Mouse (Mus musculus) limb, embryonic 14.5 days (tissue): Measurements from ENCODE around the gene Trim40. TPM values are rescaled to one million over a fixed set of nuclear protein-coding genes. Genes with fewer than 3 reads are reported as not detected.

Source experiments
- ATAC-seq: fragments of 200-750 bp; cut with Nextera tagmentation; 2 replicates; pipeline ENCODE4 v1.8.0; 2017; ENCODE audit warnings: low read depth, moderate number of reproducible peaks, moderate TSS enrichment; ENCODE audit not compliant: low FRiP score
- DNase-seq: peaks from one replicate; pipeline ENCODE4 v3.0.0-alpha.2; 2015; ENCODE audit warnings: low spot score
- H3K27ac ChIP-seq: fragments of 300-500 bp; sonication (generic); replicated peaks from 2 replicates; pipeline ENCODE4 v1.5.1; 2014; ENCODE audit warnings: low read depth, mild to moderate bottlenecking, low read length, moderate library complexity, mixed read lengths
- H3K27me3 ChIP-seq: fragments of 300-500 bp; sonication (generic); 2 replicates; pipeline ENCODE4 v1.6.1; 2014; ENCODE audit warnings: low read length, mixed read lengths; ENCODE audit not compliant: control insufficient read depth, insufficient read depth
- H3K36me3 ChIP-seq: fragments of 300-500 bp; sonication (generic); 2 replicates; pipeline ENCODE4 v1.6.1; 2014; ENCODE audit warnings: mild to moderate bottlenecking, low read length, moderate library complexity, mixed read lengths; ENCODE audit not compliant: control insufficient read depth, insufficient read depth
- H3K4me1 ChIP-seq: fragments of 300-500 bp; sonication (generic); 2 replicates; pipeline ENCODE4 v1.6.1; 2014; ENCODE audit warnings: antibody characterized with exemption, low read length, mixed read lengths; ENCODE audit not compliant: control insufficient read depth, insufficient read depth
- H3K4me2 ChIP-seq: fragments of 300-500 bp; sonication (generic); replicated peaks from 2 replicates; pipeline ENCODE4 v1.6.1; 2014; ENCODE audit warnings: low read depth, mild to moderate bottlenecking, low read length, moderate library complexity; ENCODE audit not compliant: severe bottlenecking
- H3K4me3 ChIP-seq: fragments of 300-500 bp; sonication (generic); replicated peaks from 2 replicates; pipeline ENCODE4 v1.5.1; 2014; ENCODE audit warnings: low read length
- H3K9ac ChIP-seq: fragments of 300-500 bp; sonication (generic); 2 replicates; pipeline ENCODE4 v1.6.1; 2014; ENCODE audit warnings: mild to moderate bottlenecking, low read depth, low read length, moderate library complexity; ENCODE audit not compliant: severe bottlenecking
- H3K9me3 ChIP-seq: fragments of 300-500 bp; sonication (generic); 2 replicates; pipeline ENCODE4 v1.6.1; 2016; ENCODE audit warnings: low read length; ENCODE audit not compliant: control insufficient read depth
- POLR2A ChIP-seq: fragments of 200-500 bp; IDR thresholded peaks from 2 replicates; pipeline ENCODE4 v1.8.0; 2012; ENCODE audit warnings: inconsistent platforms, mild to moderate bottlenecking, moderate library complexity, borderline replicate concordance; ENCODE audit not compliant: insufficient read depth, insufficient read length; ENCODE audit errors: extremely low read depth
- WGBS: fragments of 180-500 bp; shearing (Covaris S2); extraction: QIAGEN DNeasy Blood & Tissue Kit; methylation state at CpG from one replicate; pipeline ENCODE4 v1.1.7; 2014; 5-methylcytosine and 5-hydroxymethylcytosine counted together
- polyA plus RNA-seq, 2 experiments: library from polyadenylated mRNA; depleted of rRNA in 1 of 2; stranded (reverse) in 1 of 2; unstranded in 1 of 2; fragments of >200 nt; fragmentation: Nextera tagmentation in 1 of 2; extraction: Ambion mirVana in 1 of 2; gene quantifications; 2 replicates each; pipeline versions ENCODE4 v1.2.1 to v1.2.3; 2012 to 2014

The Trim40 gene
- polyA plus RNA-seq, 2 experiments: not detected

GRCm38 (mm10) chr17:36900691-36901090, 10.8 kb upstream of the Trim40 start:
- Histone ChIP-seq H3K4me1 (no peaks in the 10 kb centered on the region), H3K4me2 (no peak overlapping the region), H3K9me3 (no peaks in the 10 kb centered on the region), H3K27me3 (no peaks in the 10 kb centered on the region), H3K27ac (no peak overlapping the region), H3K4me3 (no peak overlapping the region), H3K9ac (no peak overlapping the region), H3K36me3 (no peaks in the 10 kb centered on the region)
- 27% methylated on average over 1 of the region's 1 CpGs for WGBS
- TF ChIP-seq POLR2A: no peak
- DNase-seq: no peak
- ATAC-seq: no peak

- WGBS: 80% methylated on average over 5 of the region's 5 CpGs
- Histone ChIP-seq H3K4me1 (no peaks in the 10 kb centered on the region), H3K9me3 (no peaks in the 10 kb centered on the region), H3K4me2 (no peak overlapping the region), H3K9ac (no peak overlapping the region), H3K36me3 (no peaks in the 10 kb centered on the region), H3K27ac (no peak overlapping the region), H3K27me3 (no peaks in the 10 kb centered on the region), H3K4me3 (no peak overlapping the region)
- ATAC-seq (no peak), DNase-seq (no peak)
- no peak for TF ChIP-seq POLR2A
Observed at GRCm38 (mm10) chr17:36900001-36900400, 10.1 kb upstream of the Trim40 start.

GRCm38 (mm10) chr17:36899376-36899775, 9.5 kb upstream of the Trim40 start:
- 85% methylated on average over 4 of the region's 4 CpGs for WGBS
- no peak for ATAC-seq
- no peaks in the 10 kb centered on the region for H3K4me1 ChIP-seq

GRCm38 (mm10) chr17:36897552-36898205, 7.8 kb upstream of the Trim40 start, which contains the start of gene Trim31:
Trim31 (plus strand) TSS chr17:36898118.
- Histone ChIP-seq H3K4me3 (no peak within 1 kb of the TSS), H3K4me2 (no peak within 1 kb of the TSS), H3K27me3 (no peaks in the 10 kb centered on the region), H3K27ac (no peak within 1 kb of the TSS), H3K36me3 (no peaks in the 10 kb centered on the region), H3K9ac (no peak within 1 kb of the TSS), H3K4me1 (no peaks in the 10 kb centered on the region), H3K9me3 (no peaks in the 10 kb centered on the region)
- no peak for TF ChIP-seq POLR2A
- DNase-seq (no peak), ATAC-seq (no peak)
- WGBS: 61% methylated on average over 6 of the region's 6 CpGs

More at GRCm38 (mm10) chr17:36899376-36899775, 9.5 kb upstream of the Trim40 start:
- H3K4me3 ChIP-seq: no peak overlapping the region
- TF ChIP-seq POLR2A: no peak
- H3K9ac ChIP-seq: no peak overlapping the region
- H3K36me3 ChIP-seq: no peaks in the 10 kb centered on the region
- no peak overlapping the region for H3K4me2 ChIP-seq
- H3K9me3 ChIP-seq: no peaks in the 10 kb centered on the region
- no peak for DNase-seq
- no peaks in the 10 kb centered on the region for H3K27me3 ChIP-seq
- H3K27ac ChIP-seq: no peak overlapping the region

- Histone ChIP-seq H3K9ac (no peak overlapping the region), H3K27me3 (no peaks in the 10 kb centered on the region), H3K27ac (no peak overlapping the region), H3K4me3 (no peak overlapping the region), H3K4me1 (no peaks in the 10 kb centered on the region), H3K36me3 (no peaks in the 10 kb centered on the region), H3K4me2 (no peak overlapping the region), H3K9me3 (no peaks in the 10 kb centered on the region)
- DNase-seq (no peak), ATAC-seq (no peak)
- TF ChIP-seq POLR2A: no peak
Observed at GRCm38 (mm10) chr17:36897065-36897464, 7.1 kb upstream of the Trim40 start.
